Mouse (Mus musculus) heart, adult 2 months (tissue): Measurements from ENCODE around the gene Abcc9. TPM values are rescaled to one million over a fixed set of nuclear protein-coding genes. Genes with fewer than 3 reads are reported as not detected.

Experiments used
- DNase-seq, 2 experiments: peaks; one replicate each; pipeline ENCODE4 v3.0.0; 2021
- H3K27ac ChIP-seq: fragments of 200-600 bp; 2 replicates; pipeline ENCODE4 v1.8.1; 2022
- H3K27me3 ChIP-seq: fragments of 200-500 bp; 2 replicates; pipeline ENCODE4 v1.6.1; 2012; ENCODE audit warnings: mild to moderate bottlenecking, low read length, inconsistent platforms, mixed read lengths; ENCODE audit not compliant: control insufficient read depth, insufficient read depth
- H3K36me3 ChIP-seq: fragments of 200-500 bp; 2 replicates; pipeline ENCODE4 v1.6.1; 2012; ENCODE audit warnings: low read length, inconsistent platforms; ENCODE audit not compliant: control insufficient read depth, insufficient read depth
- H3K4me1 ChIP-seq: fragments of 200-500 bp; 2 replicates; pipeline ENCODE4 v1.6.1; 2011; ENCODE audit warnings: low read length; ENCODE audit not compliant: control insufficient read depth, insufficient read depth
- H3K4me3 ChIP-seq: fragments of 200-600 bp; 2 replicates; pipeline ENCODE4 v1.8.1; 2022
- H3K79me2 ChIP-seq: fragments of 200-500 bp; replicated peaks from 2 replicates; pipeline ENCODE4 v1.6.1; 2012; ENCODE audit warnings: mild to moderate bottlenecking, inconsistent platforms, low read length, moderate library complexity, mixed read lengths; ENCODE audit not compliant: control insufficient read depth, insufficient read depth
- H3K9ac ChIP-seq: fragments of 200-500 bp; 2 replicates; pipeline ENCODE4 v1.6.1; 2012; ENCODE audit warnings: low read depth, mild to moderate bottlenecking, control low read depth, inconsistent platforms, low read length, mixed read lengths
- CTCF ChIP-seq: fragments of 200-600 bp; IDR thresholded peaks from 2 replicates; pipeline ENCODE4 v1.8.1; 2022; ENCODE audit warnings: antibody characterized with exemption, mild to moderate bottlenecking, moderate library complexity
- EP300 ChIP-seq: fragments of 200-500 bp; IDR thresholded peaks from 2 replicates; pipeline ENCODE4 v1.6.1; 2011; ENCODE audit warnings: low read depth, low read length, control low read depth; ENCODE audit not compliant: insufficient read depth
- POLR2A ChIP-seq: fragments of 200-500 bp; IDR thresholded peaks from 2 replicates; pipeline ENCODE4 v1.6.1; 2011; ENCODE audit warnings: mild to moderate bottlenecking, low read depth, low read length, control low read depth; ENCODE audit not compliant: insufficient read depth
- WGBS: fragments of 180-500 bp; shearing (Covaris S2); methylation state at CpG from one replicate; pipeline ENCODE4 v1.1.7; 2018; 5-methylcytosine and 5-hydroxymethylcytosine counted together
- intact Hi-C: fragments of 180-260 bp; cut with DNase I; formaldehyde crosslinking; loops from one replicate; pipeline ENCODE4 v1.15.1; 2025
- long read RNA-seq: library from polyadenylated mRNA; stranded (forward); transcript quantifications from one replicate; pipeline ENCODE4 v2.0.0, GENCODE M21; 2021
- polyA plus RNA-seq: library from polyadenylated mRNA; depleted of rRNA; stranded (reverse); fragments of >200 nt; gene quantifications from 2 replicates; pipeline ENCODE4 v1.2.3, GENCODE M21; 2012; rRNA removed
- total RNA-seq, 2 experiments: library from RNA; stranded (reverse); gene quantifications; 2 replicates each; pipeline ENCODE4 v1.2.3; 2021

Abcc9 gene
- total RNA-seq (100 to 1,000 TPM; 227 to 235 TPM), polyA plus RNA-seq (57.8 and 100 TPM in 2 replicates)
- long read RNA-seq, full-length matches to known transcripts, result 43 of 90 reads
- long read RNA-seq, partial matches to known transcripts, result 29 of 90 reads
- long read RNA-seq, other reads (novel, unspliced or antisense), result 18 of 90 reads

- Histone ChIP-seq H3K4me3 (peak within 1 kb of the TSS; percentile 54), H3K79me2 (no peaks in the 10 kb centered on the region), H3K36me3 (peaks cover 6% of the 10 kb centered on the region; the same call in 1 of the 2 replicates), H3K27ac (peak within 1 kb of the TSS; percentile 89), H3K4me1 (no peaks in the 10 kb centered on the region; the same call in 1 of the 2 replicates), H3K27me3 (no peaks in the 10 kb centered on the region), H3K9ac (peak within 1 kb of the TSS; percentile 75)
- 5% methylated on average over 36 of the region's 36 CpGs for WGBS
- intact Hi-C loops, result loop anchor here (5.0 kb wide), 1 partner anchor 35 kb away; no protein-coding TSS in a partner anchor
- peak; percentile 72 to 74 for DNase-seq
- TF ChIP-seq POLR2A, result peak; percentile 74
- no peak for TF ChIP-seq EP300
- TF ChIP-seq CTCF, result peak; percentile 58
These were observed at the start of gene Abcc9 for GRCm38 (mm10) chr6:142701652-142702637. Abcc9 (minus strand) TSS chr6:142702315.

GRCm38 (mm10) chr6:142751365-142751764 lies 49.2 kb upstream of the Abcc9 start:
- Histone ChIP-seq H3K4me3 (no peak overlapping the region), H3K27me3 (no peaks in the 10 kb centered on the region), H3K4me1 (no peaks in the 10 kb centered on the region), H3K9ac (no peak overlapping the region), H3K27ac (no peak overlapping the region), H3K36me3 (no peaks in the 10 kb centered on the region), H3K79me2 (no peaks in the 10 kb centered on the region)
- intact Hi-C loops, result no loop called here
- no peak for DNase-seq
- TF ChIP-seq POLR2A, result no peak
- TF ChIP-seq CTCF, result no peak
- no peak for TF ChIP-seq EP300
- WGBS, result 68% methylated on average over 9 of the region's 9 CpGs

- no peaks in the 10 kb centered on the region for H3K79me2 ChIP-seq
- H3K27ac ChIP-seq, result peak overlapping the region; percentile 18
- no peaks in the 10 kb centered on the region for H3K27me3 ChIP-seq
- H3K36me3 ChIP-seq, result no peaks in the 10 kb centered on the region
- no peak overlapping the region for H3K9ac ChIP-seq
- TF ChIP-seq POLR2A, result no peak
- no peak for TF ChIP-seq EP300
- TF ChIP-seq CTCF, result no peak
- H3K4me3 ChIP-seq, result no peak overlapping the region
- peak in 1 of 2 experiments; percentile 24 for DNase-seq
- 25% methylated on average over 8 of the region's 8 CpGs for WGBS
- intact Hi-C loops, result no loop called here
- no peaks in the 10 kb centered on the region for H3K4me1 ChIP-seq
These were observed 46.1 kb upstream of the Abcc9 start for GRCm38 (mm10) chr6:142748057-142748708.

DNA sequence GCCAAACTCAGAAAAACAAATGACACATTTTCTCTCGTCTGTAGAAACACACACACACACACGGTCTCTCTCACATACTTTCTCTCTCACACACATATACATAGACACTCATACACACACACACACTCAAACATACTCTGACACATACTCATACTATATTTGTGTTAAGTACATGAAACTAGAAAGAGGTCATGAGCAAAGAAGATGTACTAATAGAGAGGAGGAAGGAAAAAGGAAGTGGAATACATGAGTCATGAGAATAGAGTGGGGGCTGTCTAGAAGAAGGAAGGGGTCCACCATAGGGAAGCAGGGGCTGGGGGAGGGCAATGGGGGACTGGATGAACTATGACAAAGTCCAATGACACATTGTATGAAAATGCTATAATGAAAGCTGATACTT lies 45.0 kb upstream of the Abcc9 start:
- no peaks in the 10 kb centered on the region for H3K4me1 ChIP-seq
- intact Hi-C loops, result no loop called here

GRCm38 (mm10) chr6:142746765-142747164 lies 44.6 kb upstream of the Abcc9 start:
- H3K4me1 ChIP-seq, result no peaks in the 10 kb centered on the region
- DNase-seq, result peak in 1 of 2 experiments; percentile 21
- H3K79me2 ChIP-seq, result no peaks in the 10 kb centered on the region
- WGBS, result 62% methylated on average over 7 of the region's 7 CpGs
- intact Hi-C loops, result no loop called here
- no peak overlapping the region for H3K27ac ChIP-seq
- no peak overlapping the region for H3K4me3 ChIP-seq
- no peaks in the 10 kb centered on the region for H3K27me3 ChIP-seq
- TF ChIP-seq POLR2A, result no peak
- TF ChIP-seq CTCF, result no peak
- TF ChIP-seq EP300, result no peak
- no peak overlapping the region for H3K9ac ChIP-seq
- no peaks in the 10 kb centered on the region for H3K36me3 ChIP-seq

More for the DNA sequence above, 45.0 kb upstream of the Abcc9 start:
- Histone ChIP-seq H3K4me3 (no peak overlapping the region), H3K36me3 (no peaks in the 10 kb centered on the region), H3K9ac (no peak overlapping the region), H3K27me3 (no peaks in the 10 kb centered on the region), H3K79me2 (no peaks in the 10 kb centered on the region), H3K27ac (peak overlapping the region; percentile 18)
- TF ChIP-seq EP300 (no peak), CTCF (no peak), POLR2A (no peak)
- 77% methylated on average over 2 of the region's 2 CpGs for WGBS
- no peak for DNase-seq
